Mouse (Mus musculus) heart, embryonic 11.5 days (tissue): ENCODE results near the gene Kcnab1. TPM values are rescaled to one million over a fixed set of nuclear protein-coding genes. Genes with fewer than 3 reads are reported as not detected.
"Not testable (repeated sequence)": the region's sequence is repeated elsewhere in the genome, so short reads cannot be mapped to it uniquely, and the experiment has no call there.

Source experiments
- ATAC-seq: fragments of 200-750 bp; cut with Nextera tagmentation; replicated peaks from 2 replicates; pipeline ENCODE4 v1.8.0; 2017; ENCODE audit warnings: moderate library complexity; ENCODE audit not compliant: insufficient number of reproducible peaks, low FRiP score, low TSS enrichment
- H3K27ac ChIP-seq: fragments of 300-500 bp; sonication (generic); 2 replicates; pipeline ENCODE4 v1.5.1; 2014; ENCODE audit warnings: mild to moderate bottlenecking, low read depth, low read length
- H3K27me3 ChIP-seq: fragments of 300-500 bp; sonication (generic); 2 replicates; pipeline ENCODE4 v1.6.1; 2014; ENCODE audit warnings: mild to moderate bottlenecking, low read length, mixed read lengths; ENCODE audit not compliant: control insufficient read depth, insufficient read depth
- H3K36me3 ChIP-seq: fragments of 300-500 bp; sonication (generic); 2 replicates; pipeline ENCODE4 v1.6.1; 2014; ENCODE audit warnings: mild to moderate bottlenecking, low read length, moderate library complexity, mixed read lengths; ENCODE audit not compliant: control insufficient read depth, insufficient read depth
- H3K4me1 ChIP-seq: fragments of 300-500 bp; sonication (generic); 2 replicates; pipeline ENCODE4 v1.6.1; 2014; ENCODE audit warnings: low read length; ENCODE audit not compliant: control insufficient read depth, insufficient read depth
- H3K4me2 ChIP-seq: fragments of 300-500 bp; sonication (generic); 2 replicates; pipeline ENCODE4 v1.6.1; 2014; ENCODE audit warnings: mild to moderate bottlenecking, moderate library complexity
- H3K4me3 ChIP-seq: fragments of 300-500 bp; sonication (generic); 2 replicates; pipeline ENCODE4 v1.5.1; 2014; ENCODE audit warnings: low read depth, low read length
- H3K9ac ChIP-seq: fragments of 300-500 bp; sonication (generic); 2 replicates; pipeline ENCODE4 v1.6.1; 2014; ENCODE audit warnings: mild to moderate bottlenecking, low read depth, low read length, moderate library complexity
- H3K9me3 ChIP-seq: fragments of 300-500 bp; sonication (generic); replicated peaks from 2 replicates; pipeline ENCODE4 v1.6.1; 2016; ENCODE audit warnings: low read length; ENCODE audit not compliant: control insufficient read depth
- WGBS: fragments of 180-500 bp; shearing (Covaris S2); extraction: QIAGEN DNeasy Blood & Tissue Kit; methylation state at CpG from one replicate; pipeline ENCODE4 v1.1.7; 2014; ENCODE audit not compliant: insufficient replicate concordance; 5-methylcytosine and 5-hydroxymethylcytosine counted together
- polyA plus RNA-seq: library from polyadenylated mRNA; unstranded; fragments of >200 nt; fragmentation: Nextera tagmentation; extraction: Ambion mirVana; gene quantifications from 2 replicates; pipeline ENCODE4 v1.2.1, GENCODE M21; 2014

Gene Kcnab1
- polyA plus RNA-seq, 1 experiment from 2014 or later, result 2.7 TPM

- H3K4me2 ChIP-seq, H3K4me3 ChIP-seq, ATAC-seq, H3K9ac ChIP-seq, H3K27ac ChIP-seq, H3K36me3 ChIP-seq, H3K27me3 ChIP-seq, H3K4me1 ChIP-seq, H3K9me3 ChIP-seq: not testable (repeated sequence)
- 79% methylated on average over 1 of the region's 1 CpGs for WGBS
These were observed 285.9 kb downstream of the Kcnab1 start for GRCm38 (mm10) chr3:65395111-65395510.

DNA sequence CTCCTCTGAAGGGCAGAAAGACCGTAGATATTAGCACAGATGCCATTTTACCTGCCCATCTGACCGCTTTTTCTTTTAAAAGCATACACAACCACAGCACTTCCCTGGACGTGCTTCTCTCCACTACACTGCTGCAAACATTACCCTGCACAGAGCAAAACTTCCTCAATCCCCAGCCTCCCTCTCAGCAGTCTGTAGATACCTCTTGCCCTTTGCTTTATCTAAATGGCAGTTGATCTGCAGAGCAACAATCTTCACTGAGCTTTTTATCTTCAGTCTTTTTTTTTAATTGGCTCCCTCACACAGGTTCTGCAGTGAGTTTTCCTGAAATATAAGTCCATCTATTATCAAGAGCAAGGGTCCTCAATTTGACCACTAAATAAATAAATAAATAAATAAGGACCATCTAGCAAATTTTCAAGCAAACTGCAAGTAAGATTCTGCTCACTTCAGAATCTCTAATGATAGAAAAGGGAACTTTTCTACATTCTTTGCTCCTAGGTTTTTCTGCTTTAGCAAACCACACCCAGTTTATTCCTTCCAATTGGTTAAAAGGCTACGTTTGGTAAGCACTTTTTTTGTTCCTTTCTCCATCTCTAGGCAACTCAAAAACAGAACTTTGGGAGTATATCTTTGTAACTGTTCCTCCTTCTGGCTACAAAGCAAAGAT is 287.8 kb downstream of the Kcnab1 start:
- no peaks in the 10 kb centered on the region for H3K9me3 ChIP-seq

GRCm38 (mm10) chr3:65397566-65397965 is 288.4 kb downstream of the Kcnab1 start:
- Histone ChIP-seq H3K4me1 (no peaks in the 10 kb centered on the region), H3K36me3 (no peaks in the 10 kb centered on the region), H3K9ac (no peak overlapping the region), H3K9me3 (no peaks in the 10 kb centered on the region), H3K4me3 (no peak overlapping the region), H3K4me2 (no peak overlapping the region), H3K27ac (no peak overlapping the region), H3K27me3 (no peaks in the 10 kb centered on the region)
- no peak for ATAC-seq
- 81% methylated on average over 3 of the region's 3 CpGs for WGBS

More for the DNA sequence above, 287.8 kb downstream of the Kcnab1 start:
- Histone ChIP-seq H3K27me3 (no peaks in the 10 kb centered on the region), H3K4me2 (no peak overlapping the region), H3K9ac (no peak overlapping the region), H3K4me1 (no peaks in the 10 kb centered on the region), H3K27ac (no peak overlapping the region), H3K4me3 (no peak overlapping the region), H3K36me3 (no peaks in the 10 kb centered on the region)
- ATAC-seq, result no peak
- 69% methylated on average over 4 of the region's 4 CpGs for WGBS

GRCm38 (mm10) chr3:65405781-65406180 is 296.6 kb downstream of the Kcnab1 start:
- WGBS, result 77% methylated on average over 4 of the region's 4 CpGs
- H3K27me3 ChIP-seq, result no peaks in the 10 kb centered on the region
- no peak overlapping the region for H3K27ac ChIP-seq
- H3K9ac ChIP-seq, result no peak overlapping the region
- no peak for ATAC-seq
- H3K4me2 ChIP-seq, result no peak overlapping the region
- H3K4me1 ChIP-seq, result 0 out of 2 replicates have a peak, but pooled peaks cover 3% of the 10 kb centered on the region
- H3K4me3 ChIP-seq, result no peak overlapping the region
- H3K9me3 ChIP-seq, result no peaks in the 10 kb centered on the region
- H3K36me3 ChIP-seq, result no peaks in the 10 kb centered on the region

DNA sequence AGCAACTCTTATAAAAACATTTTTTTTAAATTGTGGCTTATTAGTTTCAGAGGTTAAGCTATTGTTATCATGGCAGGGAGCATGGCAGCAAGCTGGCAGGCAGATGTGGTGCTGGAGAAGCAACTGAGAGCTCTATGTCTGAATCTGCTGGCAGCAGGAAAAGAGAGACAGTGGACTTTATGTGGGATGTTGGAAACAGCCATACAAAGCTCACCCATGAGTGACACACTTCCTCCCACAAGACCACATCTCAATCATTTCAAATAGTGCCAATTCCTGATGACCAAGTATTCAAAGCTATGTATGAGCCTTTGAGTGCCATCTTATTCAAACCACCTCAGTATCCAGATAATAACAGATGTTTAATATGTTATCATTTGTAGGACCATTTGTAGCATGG is 298.7 kb downstream of the Kcnab1 start:
- Histone ChIP-seq H3K4me2 (no peak overlapping the region), H3K9ac (no peak overlapping the region), H3K9me3 (no peaks in the 10 kb centered on the region), H3K27ac (no peak overlapping the region), H3K4me1 (0 out of 2 replicates have a peak, but pooled peaks cover 3% of the 10 kb centered on the region), H3K27me3 (no peaks in the 10 kb centered on the region), H3K36me3 (no peaks in the 10 kb centered on the region), H3K4me3 (no peak overlapping the region)
- ATAC-seq, result no peak

DNA sequence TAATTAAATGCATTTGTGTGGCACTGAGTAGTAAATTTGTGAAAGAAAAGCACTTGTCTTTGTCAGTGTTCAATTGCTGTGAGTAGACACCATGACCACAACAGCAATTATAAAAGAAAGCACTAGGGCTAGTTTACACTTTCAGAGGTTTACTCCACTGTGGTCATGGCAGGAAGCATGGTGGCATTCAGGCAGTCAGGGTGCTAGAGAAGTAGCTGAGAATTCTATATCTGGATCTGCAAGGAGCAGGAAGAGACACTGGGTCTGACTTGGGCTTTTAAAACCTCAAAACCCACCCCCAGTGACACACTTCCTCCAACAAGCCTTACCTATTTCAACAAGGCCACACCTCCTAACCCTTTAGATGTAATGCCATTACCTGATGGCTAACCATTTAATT is 307.4 kb downstream of the Kcnab1 start:
- no peak for ATAC-seq
- Histone ChIP-seq H3K4me3 (no peak overlapping the region), H3K4me1 (no peaks in the 10 kb centered on the region), H3K36me3 (no peaks in the 10 kb centered on the region), H3K27me3 (no peaks in the 10 kb centered on the region), H3K27ac (no peak overlapping the region), H3K4me2 (no peak overlapping the region), H3K9ac (no peak overlapping the region), H3K9me3 (no peaks in the 10 kb centered on the region)

DNA sequence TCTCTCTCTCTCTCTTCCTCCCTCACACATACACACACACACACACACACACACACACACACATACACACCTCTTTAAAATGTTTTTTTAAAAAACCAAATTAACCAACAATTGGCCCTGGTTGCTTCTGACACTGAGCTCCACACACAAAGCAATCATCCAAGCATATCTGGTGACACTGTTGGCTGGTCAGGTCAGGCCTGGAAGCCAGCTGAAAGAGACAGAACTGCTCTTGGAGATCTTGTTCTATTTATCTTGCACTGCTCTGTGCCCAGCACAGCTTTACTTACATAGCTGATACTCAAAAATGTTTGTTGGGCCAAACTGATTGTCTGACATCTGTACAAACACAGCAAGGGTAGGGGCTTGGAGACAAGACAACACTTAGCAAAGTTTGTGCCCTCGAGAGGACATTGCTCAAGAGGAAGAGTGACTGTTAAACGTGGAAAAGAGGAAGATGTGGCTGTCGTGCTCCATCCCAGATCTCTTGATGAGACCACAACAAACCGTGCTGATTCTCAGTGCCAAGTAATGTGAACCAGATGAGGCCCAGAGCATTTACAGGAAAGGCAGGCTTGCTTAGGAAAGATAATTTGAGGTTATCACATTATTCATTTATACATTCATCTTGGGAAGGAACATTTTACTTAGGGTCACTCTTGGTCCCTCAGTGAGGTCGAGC is 308.9 kb downstream of the Kcnab1 start:
- H3K9ac ChIP-seq, result no peak overlapping the region
- no peaks in the 10 kb centered on the region for H3K36me3 ChIP-seq
- H3K27me3 ChIP-seq, result no peaks in the 10 kb centered on the region
- H3K9me3 ChIP-seq, result no peaks in the 10 kb centered on the region
- no peak for ATAC-seq
- H3K4me3 ChIP-seq, result no peak overlapping the region
- no peak overlapping the region for H3K27ac ChIP-seq
- no peak overlapping the region for H3K4me2 ChIP-seq
- 57% methylated on average over 5 of the region's 5 CpGs for WGBS
- no peaks in the 10 kb centered on the region for H3K4me1 ChIP-seq

DNA sequence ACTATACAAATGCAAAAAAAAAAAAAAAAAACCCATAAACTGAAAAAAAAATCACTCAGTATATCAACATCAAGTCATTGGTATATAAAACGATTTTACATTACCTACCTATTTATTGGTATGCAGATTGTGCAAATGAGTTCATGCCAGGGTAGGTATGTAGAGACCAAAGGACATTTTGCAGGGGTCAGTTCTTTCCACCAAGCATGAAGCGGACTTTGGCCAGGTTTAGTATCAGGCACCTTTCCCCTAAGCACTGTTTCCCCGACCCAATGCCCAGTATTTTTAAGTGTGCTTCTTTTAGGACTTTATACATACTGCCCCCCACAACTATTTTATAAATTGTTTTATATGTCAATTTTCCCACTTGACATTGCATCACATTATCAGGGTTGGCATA is 310.5 kb downstream of the Kcnab1 start:
- ATAC-seq, result no peak
- WGBS, result 77% methylated on average over 3 of the region's 3 CpGs
- no peaks in the 10 kb centered on the region for H3K27me3 ChIP-seq

More for the DNA sequence above, 310.5 kb downstream of the Kcnab1 start:
- H3K4me1 ChIP-seq, result no peaks in the 10 kb centered on the region
- no peaks in the 10 kb centered on the region for H3K9me3 ChIP-seq
- no peak overlapping the region for H3K4me2 ChIP-seq
- no peak overlapping the region for H3K9ac ChIP-seq
- H3K4me3 ChIP-seq, result no peak overlapping the region
- no peak overlapping the region for H3K27ac ChIP-seq
- no peaks in the 10 kb centered on the region for H3K36me3 ChIP-seq
